Mouse (Mus musculus) neutrophil, adult 5-6 weeks (primary cell): ENCODE measurements around the gene Gpr37l1. TPM values are rescaled to one million over a fixed set of nuclear protein-coding genes. Genes with fewer than 3 reads are reported as not detected.

Experiments
- ATAC-seq: fragments of 151-379, 151-347 bp; 2 replicates; pipeline ENCODE4 v1.8.0; 2017; ENCODE audit warnings: mild to moderate bottlenecking, moderate TSS enrichment; ENCODE audit not compliant: insufficient number of reproducible peaks, poor library complexity, low FRiP score, severe bottlenecking; ENCODE audit errors: extremely low read depth
- total RNA-seq: library from RNA; stranded (forward); fragments of 200-1000 nt; gene quantifications from 2 replicates; pipeline ENCODE4 v1.2.3, GENCODE M21; 2017

The Gpr37l1 gene
- total RNA-seq, 1 experiment from 2014 or later = not detected

DNA sequence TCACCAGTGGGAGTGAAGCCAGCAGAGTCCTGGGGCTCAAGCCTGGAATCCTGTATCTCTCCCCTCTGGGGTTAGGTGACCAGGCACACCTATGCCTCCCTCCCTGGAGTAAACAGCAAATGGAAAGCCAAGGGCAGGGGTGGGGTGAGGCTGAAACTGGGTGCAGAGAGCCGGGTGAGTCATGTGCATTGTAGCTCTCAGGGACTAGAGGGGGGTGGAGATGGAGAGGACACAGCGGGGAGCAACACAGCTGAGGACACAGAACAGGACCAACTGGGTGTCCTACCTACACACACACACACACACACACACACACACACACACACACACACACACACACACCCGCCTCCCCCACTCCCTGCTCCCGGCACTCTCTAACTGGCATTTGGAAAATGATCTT lies 16.0 kb upstream of the Gpr37l1 start:
- no peak for ATAC-seq

- ATAC-seq = no peak
Measured at GRCm38 (mm10) chr1:135182975-135183374, 15.5 kb upstream of the Gpr37l1 start.

DNA sequence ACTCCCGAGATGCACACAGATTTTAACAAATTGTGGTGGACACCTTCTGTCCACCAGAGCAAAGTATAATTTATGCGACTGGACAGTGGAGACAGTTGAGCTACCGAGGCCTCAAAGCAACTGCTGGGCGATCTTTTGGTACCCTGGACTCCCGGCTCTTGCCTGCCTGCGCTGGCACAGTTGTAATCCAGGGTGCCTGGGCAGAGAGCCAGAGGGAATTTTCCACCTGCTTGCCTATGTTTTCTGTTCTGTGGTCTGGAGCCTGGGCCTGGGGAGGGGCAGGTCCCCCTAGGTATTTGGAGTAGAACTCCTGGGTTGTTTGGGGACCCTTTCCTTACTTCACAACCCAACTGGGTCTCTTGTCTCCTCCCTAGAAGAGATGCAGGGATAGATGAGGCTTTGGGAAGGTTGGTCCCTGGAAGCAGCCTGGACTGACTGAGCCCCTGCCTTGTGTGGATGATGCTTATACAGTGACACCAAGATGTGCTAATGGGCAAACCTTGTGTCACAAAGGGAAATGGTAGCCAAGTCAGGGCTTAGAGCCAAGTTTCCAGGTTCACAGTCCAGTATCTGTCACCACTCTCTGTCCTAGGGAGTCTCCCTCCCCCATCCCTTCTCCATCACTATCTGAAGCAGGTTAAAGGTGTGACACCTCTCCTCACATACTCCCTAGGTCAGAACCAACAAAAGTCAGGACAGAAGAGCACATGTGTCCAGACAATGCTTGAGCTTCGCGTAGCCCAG lies 14.6 kb upstream of the Gpr37l1 start:
- ATAC-seq = no peak

- no peak for ATAC-seq
Measured at GRCm38 (mm10) chr1:135181275-135181674, 13.8 kb upstream of the Gpr37l1 start.

GRCm38 (mm10) chr1:135180830-135181229 lies 13.3 kb upstream of the Gpr37l1 start:
- ATAC-seq = no peak

DNA sequence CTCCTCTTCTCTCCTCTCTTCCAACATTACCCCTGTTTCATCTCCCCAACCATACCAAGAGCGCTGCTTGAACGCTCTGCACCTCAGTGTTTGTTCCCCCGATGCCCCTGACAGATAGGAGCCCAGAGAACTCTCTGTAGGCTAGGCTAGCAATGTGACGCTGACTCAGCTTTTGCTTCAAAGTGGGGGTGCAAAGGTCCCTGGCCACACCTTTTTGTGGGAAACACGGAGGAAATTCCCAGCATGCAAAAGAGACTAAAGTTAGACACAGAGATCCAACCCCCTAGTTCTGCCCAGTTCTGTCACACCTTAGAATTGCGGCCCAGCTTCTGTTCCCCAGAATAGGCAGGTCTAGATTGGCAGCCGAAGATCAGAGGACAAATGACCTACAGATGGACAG lies 11.4 kb upstream of the Gpr37l1 start:
- no peak for ATAC-seq

DNA sequence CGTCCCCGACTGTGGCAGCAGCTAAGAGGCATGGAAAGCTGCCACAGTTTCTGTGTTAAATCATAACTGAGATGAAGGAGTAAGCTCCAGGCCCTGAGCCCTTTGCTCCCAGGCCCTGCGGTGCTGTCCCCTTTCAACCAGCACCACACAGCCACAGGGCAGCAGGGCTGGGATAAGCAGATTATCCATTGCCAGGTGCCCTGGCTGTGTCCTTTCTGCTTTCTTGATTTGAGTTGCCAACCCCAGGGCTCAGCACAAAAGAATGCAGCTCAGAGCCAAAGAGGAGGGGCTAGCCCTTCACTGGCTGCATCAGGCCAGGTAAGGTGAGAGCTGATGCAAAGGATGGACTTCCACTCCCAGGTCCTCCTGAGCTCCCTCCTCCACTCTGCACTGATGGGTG lies 10.2 kb upstream of the Gpr37l1 start:
- ATAC-seq = no peak

DNA sequence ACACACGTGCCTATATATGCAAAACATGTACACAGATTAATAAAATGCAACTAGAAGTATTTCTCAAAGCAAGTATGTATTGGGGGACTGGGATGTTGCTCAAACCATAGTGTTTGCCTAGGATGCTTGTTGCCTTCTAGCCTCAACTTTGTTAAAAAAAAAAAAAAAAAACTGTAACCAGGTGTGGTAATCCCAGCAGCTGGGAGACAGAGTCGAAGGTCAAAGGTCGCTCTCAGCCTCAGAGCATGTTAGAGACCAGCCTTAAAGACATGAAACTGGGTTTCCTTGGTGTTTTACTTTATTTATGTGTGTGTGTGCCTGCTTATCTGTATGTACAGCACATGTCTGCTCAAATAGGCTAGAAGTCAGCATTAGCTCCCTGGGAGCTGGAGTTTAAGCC lies 7.7 kb upstream of the Gpr37l1 start:
- ATAC-seq = no peak

DNA sequence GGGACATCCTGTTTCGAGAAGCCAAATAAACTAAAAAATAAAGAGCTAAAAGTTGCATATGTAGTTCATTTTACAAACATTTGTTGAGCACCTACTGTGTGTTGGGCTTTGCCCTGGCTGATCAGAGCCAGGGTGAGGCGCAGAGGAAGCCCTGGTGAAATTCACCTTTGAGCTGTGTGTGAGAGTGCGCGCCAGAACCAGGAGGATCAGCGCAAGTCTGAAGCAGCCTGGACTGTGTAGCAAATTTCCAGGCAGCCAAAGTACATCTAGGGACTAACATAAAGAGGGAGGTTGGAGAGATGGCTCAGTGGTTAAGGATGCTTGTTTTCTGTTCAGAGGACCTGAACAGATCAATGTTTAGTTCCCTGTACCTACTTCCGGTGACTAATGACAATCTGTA lies 5.8 kb upstream of the Gpr37l1 start:
- ATAC-seq = no peak

- ATAC-seq = no peak
Measured at GRCm38 (mm10) chr1:135171984-135172383, 4.5 kb upstream of the Gpr37l1 start.

DNA sequence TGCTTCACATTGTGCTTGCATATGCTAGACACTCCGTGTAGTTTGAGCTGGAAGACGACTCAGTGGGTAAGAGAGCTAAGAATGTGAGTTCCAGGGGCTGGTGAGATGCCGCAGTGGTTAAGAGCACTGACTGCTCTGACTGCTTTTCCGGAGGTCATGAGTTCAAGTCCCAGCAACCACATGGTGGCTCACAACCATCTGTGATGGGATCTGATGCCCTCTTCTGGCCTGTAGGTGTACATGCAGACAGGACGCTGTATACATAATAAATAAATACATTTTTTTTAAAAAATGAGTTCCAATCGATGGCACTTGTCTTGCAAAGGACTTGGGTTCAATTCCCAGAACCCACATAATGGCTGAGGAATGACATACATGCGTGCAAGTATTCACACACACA lies 3.7 kb upstream of the Gpr37l1 start:
- no peak for ATAC-seq

DNA sequence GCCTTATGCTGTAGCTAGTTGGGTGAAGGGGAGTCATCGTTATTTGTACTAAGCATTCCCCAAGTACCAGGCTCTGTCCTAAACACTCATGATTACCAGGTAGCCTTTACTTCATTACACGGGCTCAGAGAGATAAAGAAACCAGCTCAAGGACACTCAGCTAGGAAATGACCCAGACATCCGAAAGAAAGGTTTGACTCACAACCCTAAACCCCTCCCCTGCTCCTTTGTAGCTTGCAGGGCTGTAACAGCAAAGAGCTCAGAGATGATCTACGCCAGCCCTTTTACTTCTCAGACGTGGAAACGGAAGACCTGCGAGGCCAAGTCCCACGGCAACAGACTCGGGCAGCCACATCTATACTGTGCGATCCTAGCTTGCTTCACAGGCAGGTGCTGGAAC lies 2.8 kb upstream of the Gpr37l1 start:
- no peak for ATAC-seq

GRCm38 (mm10) chr1:135169556-135170224 lies 2.2 kb upstream of the Gpr37l1 start:
- no peak for ATAC-seq

DNA sequence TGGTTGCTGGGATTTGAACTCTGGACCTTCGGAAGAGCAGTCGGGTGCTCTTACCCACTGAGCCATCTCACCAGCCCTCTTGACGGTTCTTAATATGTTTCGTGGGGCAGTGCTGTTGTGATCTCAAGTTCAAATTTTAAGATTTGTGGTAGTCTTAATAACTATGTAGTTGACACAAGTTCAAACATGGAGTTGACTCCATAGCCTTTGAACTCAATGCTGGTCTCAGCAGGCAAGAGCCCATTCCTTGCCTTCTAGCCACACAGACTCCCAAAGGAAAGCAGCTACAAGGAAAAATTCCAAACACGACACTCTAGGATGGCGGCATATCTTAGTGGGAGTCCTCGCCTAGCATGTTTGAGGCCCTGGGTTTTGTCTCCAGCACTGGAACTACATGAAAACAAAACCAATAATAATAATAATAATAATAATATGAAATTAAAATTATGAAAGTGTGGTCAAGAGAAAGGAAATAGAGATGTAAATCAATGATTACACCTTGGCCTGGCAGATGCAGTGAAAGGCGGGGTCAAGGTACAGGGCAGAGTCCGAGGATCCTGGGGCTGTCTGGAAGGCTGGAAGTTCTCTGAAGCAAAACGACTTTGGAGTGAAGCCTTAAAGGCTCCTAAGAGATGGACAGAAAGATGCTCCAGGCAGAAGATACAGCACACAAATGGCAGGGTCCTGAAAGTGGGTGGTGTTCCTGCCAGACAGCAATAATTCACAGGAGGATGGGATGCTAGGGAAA lies 1.1 kb upstream of the Gpr37l1 start:
- no peak for ATAC-seq

- ATAC-seq = no peak
Measured at GRCm38 (mm10) chr1:135162720-135163119, 4.8 kb downstream of the Gpr37l1 start.

DNA sequence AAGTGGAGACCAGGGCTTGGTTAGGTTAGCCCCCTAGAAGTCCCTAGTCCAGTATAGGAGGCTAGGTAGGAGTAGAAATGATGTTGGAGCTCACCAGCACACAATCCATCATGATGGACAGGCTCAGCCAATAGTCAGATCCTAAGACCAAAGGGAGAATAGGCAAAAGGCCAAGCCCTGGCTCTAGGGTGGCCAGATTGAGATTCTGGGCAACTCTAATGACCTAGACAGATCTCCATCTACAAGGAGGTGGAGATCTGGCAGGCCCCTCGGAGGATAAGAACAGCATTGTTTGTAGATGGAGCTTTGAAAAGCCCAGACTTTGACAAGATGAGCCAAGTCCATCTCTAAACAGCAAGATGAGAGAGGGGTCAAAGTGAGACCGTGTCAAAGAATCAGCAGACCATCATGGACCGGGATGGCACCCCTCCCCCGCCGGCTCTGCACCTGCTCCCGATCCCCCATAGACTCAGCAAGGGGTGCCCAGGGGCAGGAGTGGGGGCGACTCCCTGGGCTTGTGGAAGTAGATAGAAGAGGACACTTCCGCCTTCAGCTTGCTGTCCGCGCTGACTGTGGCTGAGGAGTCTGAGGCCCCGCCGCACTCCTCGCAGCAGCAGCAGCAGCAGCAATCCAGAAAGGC lies 7.0 kb downstream of the Gpr37l1 start:
- no peak for ATAC-seq

DNA sequence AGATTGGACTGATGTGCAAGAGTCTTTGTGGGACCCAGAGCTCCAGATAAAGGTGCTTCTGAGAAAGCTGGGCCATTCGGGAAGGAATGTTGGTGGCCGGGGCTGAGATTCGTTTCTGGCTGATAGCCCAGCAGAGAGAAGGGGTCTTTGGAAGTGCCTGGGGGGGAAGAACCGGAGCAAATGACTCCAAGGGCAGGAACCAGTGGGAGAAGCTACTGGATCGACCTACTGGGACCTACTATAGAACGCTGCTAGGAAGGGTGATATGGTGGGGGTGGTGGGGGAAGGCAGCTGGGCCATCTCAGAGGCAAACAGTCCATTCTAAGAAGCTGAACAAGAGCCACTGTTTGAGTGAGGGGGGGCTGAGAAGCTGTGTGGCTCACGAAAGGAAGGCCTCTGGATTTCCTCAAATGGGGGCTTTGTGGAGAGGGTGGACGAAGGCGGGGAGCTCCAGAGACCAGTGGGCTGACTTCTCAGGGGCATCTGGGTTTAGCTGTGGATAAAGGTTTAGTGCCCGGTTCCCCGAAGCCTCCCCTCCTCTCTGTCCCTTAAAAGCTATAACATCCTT lies 7.8 kb downstream of the Gpr37l1 start:
- ATAC-seq = no peak

DNA sequence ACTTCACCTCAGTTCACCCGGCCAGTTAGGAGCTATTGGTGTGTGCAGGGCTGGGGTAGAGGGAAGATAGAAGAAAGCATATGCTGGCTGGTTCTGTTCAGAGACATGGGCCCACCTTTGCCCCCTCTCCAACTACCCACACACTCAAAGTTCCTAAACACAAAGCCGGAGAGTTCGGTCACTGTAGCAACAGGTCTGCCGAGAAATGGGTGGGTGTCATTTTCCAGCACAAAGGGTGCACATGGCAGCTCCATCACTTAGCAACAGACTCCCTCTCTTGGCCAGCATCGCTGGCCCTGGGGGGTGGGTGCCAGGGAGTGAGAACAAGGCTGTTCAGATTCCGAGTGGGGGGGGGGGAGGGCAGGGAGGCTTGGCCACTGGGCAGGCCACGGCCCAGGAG lies 8.4 kb downstream of the Gpr37l1 start:
- ATAC-seq = no peak

DNA sequence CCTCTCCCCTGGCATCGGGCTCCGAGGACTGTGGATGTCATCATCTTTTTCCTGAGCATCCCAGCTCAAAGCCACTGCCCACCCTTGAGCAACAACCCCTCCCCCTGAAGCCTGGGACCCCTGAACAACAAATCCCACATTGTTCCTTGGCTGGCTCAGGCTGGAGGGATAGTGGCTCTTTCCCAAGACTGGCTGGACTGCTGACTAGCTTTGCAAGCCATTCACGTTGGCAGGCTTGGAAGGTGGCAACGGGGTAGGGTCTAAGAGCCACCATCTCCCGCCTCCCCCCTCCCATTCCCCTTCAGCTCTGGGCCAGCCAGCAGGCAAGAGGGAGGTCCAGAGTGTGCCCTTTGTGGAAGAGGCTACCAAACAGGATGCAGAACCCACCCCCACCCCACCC lies 8.8 kb downstream of the Gpr37l1 start:
- ATAC-seq = no peak
